Mouse (Mus musculus): Measurements from ENCODE around the gene Magi2. TPM values are rescaled to one million over a fixed set of nuclear protein-coding genes. Genes with fewer than 3 reads are reported as not detected.

The Magi2 gene
- polyA plus RNA-seq, 1 experiment from 2014 or later: 1.7 TPM

DNA sequence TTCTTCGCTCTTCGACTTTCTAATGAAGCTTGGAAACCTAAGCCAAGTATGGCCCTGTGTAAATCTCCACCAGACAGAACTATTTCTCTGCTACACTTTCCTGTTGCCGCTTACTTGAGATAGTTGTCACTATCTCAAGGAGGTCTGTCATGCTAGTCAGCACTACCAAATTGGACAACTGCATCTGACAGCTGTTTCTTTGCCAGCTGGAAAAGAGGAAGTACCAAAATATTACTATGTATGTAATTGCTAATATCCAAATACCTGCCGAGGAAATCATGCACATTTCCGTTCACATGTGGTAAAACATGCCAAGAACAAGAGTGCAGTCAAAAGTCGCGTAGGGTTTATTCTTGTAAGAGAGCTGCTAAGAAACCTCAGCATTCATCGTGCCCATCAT, 1126.1 kb downstream of the Magi2 start:
- 78% methylated on average over 8 of the region's 8 CpGs for WGBS
- ATAC-seq (replicated peaks; ENCODE audit: low FRiP score) (no peak), DNase-seq (ENCODE audit: low spot score) (no peak)
- H3K27me3 ChIP-seq (replicated peaks; ENCODE audit: control insufficient read depth, insufficient read depth, low read length): no peaks in the 10 kb centered on the region
- H3K36me3 ChIP-seq (ENCODE audit: control insufficient read depth, insufficient read depth, low read length): no peaks in the 10 kb centered on the region
- no peak overlapping the region for H3K4me2 ChIP-seq
- H3K27ac ChIP-seq (ENCODE audit: low read depth, low read length): no peak overlapping the region
- no peak overlapping the region for H3K4me3 ChIP-seq (ENCODE audit: low read depth, low read length)
- H3K9me3 ChIP-seq (ENCODE audit: control insufficient read depth, low read length): no peaks in the 10 kb centered on the region
- no peaks in the 10 kb centered on the region for H3K4me1 ChIP-seq (replicated peaks; ENCODE audit: control insufficient read depth, insufficient read depth, low read length)
- no peak overlapping the region for H3K9ac ChIP-seq (ENCODE audit: low read depth, low read length)

DNA sequence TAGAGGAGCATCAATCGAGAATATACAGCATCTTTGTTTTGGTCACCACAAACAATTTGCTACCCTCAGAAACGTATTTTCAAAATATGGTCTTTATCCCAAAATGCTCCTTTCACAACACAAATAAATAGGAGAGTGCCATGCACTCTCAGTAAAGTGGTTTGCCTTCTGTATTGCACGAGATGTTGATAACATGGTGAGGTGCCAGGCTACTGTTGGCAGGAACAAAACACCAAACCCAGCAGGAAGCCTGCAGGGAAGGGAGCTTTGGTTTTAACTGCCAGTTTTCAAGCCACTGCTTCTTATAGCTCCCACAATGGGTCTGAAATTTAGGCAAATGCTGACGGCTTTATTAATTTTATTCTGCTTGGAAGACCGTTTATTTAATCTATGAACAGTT, 1131.6 kb downstream of the Magi2 start:
- Histone ChIP-seq H3K27ac (ENCODE audit: low read depth, low read length) (no peak overlapping the region), H3K4me1 (replicated peaks; ENCODE audit: control insufficient read depth, insufficient read depth, low read length) (no peaks in the 10 kb centered on the region), H3K4me2 (no peak overlapping the region), H3K9me3 (ENCODE audit: control insufficient read depth, low read length) (no peaks in the 10 kb centered on the region), H3K27me3 (replicated peaks; ENCODE audit: control insufficient read depth, insufficient read depth, low read length) (no peaks in the 10 kb centered on the region), H3K4me3 (ENCODE audit: low read depth, low read length) (no peak overlapping the region), H3K36me3 (ENCODE audit: control insufficient read depth, insufficient read depth, low read length) (no peaks in the 10 kb centered on the region), H3K9ac (ENCODE audit: low read depth, low read length) (no peak overlapping the region)
- DNase-seq (ENCODE audit: low spot score): no peak
- 64% methylated on average over 5 of the region's 5 CpGs for WGBS
- no peak for ATAC-seq (replicated peaks; ENCODE audit: low FRiP score)

DNA sequence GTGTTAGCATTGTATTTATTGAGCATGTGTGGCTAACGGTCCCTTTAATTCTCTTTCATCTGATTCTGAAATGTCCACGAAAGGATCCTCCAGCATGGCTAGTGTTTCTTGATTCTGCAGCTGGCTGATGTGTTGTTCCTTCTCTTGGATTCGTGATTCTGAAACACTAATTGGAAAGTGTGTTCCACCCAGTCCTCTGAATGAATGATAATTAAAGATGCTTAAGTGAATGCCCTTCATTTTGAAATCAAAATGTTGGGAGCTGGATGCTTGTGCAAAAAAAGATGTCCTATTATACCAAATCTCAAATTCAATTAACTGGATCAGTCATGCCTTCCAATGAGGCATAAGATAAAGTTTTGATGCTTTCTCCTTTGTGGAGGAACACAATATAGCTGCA, 1132.2 kb downstream of the Magi2 start:
- ATAC-seq (replicated peaks; ENCODE audit: low FRiP score) (no peak), DNase-seq (ENCODE audit: low spot score) (no peak)
- Histone ChIP-seq H3K4me3 (ENCODE audit: low read depth, low read length) (no peak overlapping the region), H3K9ac (ENCODE audit: low read depth, low read length) (no peak overlapping the region), H3K27me3 (replicated peaks; ENCODE audit: control insufficient read depth, insufficient read depth, low read length) (no peaks in the 10 kb centered on the region), H3K9me3 (ENCODE audit: control insufficient read depth, low read length) (no peaks in the 10 kb centered on the region), H3K4me1 (replicated peaks; ENCODE audit: control insufficient read depth, insufficient read depth, low read length) (no peaks in the 10 kb centered on the region), H3K27ac (ENCODE audit: low read depth, low read length) (no peak overlapping the region), H3K4me2 (no peak overlapping the region), H3K36me3 (ENCODE audit: control insufficient read depth, insufficient read depth, low read length) (no peaks in the 10 kb centered on the region)
- WGBS: 72% methylated on average over 3 of the region's 3 CpGs

DNA sequence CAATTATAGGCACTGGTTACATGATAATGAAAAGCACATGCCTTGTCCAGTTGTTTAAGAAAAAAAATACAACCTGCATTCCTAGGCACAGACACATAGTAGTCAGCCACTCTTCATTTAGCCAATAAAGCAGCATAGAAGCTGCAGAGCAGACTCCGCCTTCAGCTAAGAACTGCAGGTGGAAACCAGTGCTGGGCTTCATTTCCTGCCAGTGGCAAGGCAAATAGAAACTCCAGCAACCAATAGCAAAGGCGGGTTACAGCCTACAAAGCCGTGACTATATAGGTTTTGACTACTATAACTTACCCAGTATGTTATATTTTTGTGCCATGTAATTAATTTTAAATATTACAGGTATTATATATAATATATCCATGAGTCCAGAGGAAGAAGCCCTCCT, 1135.3 kb downstream of the Magi2 start:
- DNase-seq (ENCODE audit: low spot score): no peak
- H3K27ac ChIP-seq (ENCODE audit: low read depth, low read length): no peak overlapping the region
- H3K27me3 ChIP-seq (replicated peaks; ENCODE audit: control insufficient read depth, insufficient read depth, low read length): no peaks in the 10 kb centered on the region
- H3K36me3 ChIP-seq (ENCODE audit: control insufficient read depth, insufficient read depth, low read length): no peaks in the 10 kb centered on the region
- no peak overlapping the region for H3K9ac ChIP-seq (ENCODE audit: low read depth, low read length)
- H3K4me3 ChIP-seq (ENCODE audit: low read depth, low read length): no peak overlapping the region
- no peaks in the 10 kb centered on the region for H3K9me3 ChIP-seq (ENCODE audit: control insufficient read depth, low read length)
- 74% methylated on average over 3 of the region's 3 CpGs for whole genome bisulfite sequencing
- no peaks in the 10 kb centered on the region for H3K4me1 ChIP-seq (replicated peaks; ENCODE audit: control insufficient read depth, insufficient read depth, low read length)
- H3K4me2 ChIP-seq: no peak overlapping the region
- no peak for ATAC-seq (replicated peaks; ENCODE audit: low FRiP score)

DNA sequence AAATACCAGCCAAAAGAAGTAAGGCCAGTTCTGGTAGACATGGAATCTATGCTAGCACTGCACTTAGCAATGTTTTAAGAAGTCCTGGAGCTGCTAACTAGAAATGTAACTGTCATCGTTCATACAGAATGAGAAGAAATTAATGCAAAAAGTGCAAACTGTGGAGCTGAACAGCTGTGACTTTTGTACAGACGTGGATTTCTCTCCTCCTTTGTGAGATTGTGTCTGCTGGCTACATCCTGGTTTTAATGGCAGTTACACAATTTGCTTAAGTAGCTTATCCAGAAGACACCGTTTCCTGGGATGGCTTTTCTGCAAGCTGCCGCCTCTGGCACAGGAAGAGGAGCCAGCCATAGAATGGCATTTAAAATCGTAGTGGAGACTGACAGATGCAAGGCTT, 1136.4 kb downstream of the Magi2 start:
- DNase-seq (ENCODE audit: low spot score) (no peak), ATAC-seq (replicated peaks; ENCODE audit: low FRiP score) (no peak)
- Histone ChIP-seq H3K4me1 (replicated peaks; ENCODE audit: control insufficient read depth, insufficient read depth, low read length) (no peaks in the 10 kb centered on the region), H3K9me3 (ENCODE audit: control insufficient read depth, low read length) (no peaks in the 10 kb centered on the region), H3K27me3 (replicated peaks; ENCODE audit: control insufficient read depth, insufficient read depth, low read length) (no peaks in the 10 kb centered on the region), H3K27ac (ENCODE audit: low read depth, low read length) (no peak overlapping the region), H3K9ac (ENCODE audit: low read depth, low read length) (no peak overlapping the region), H3K4me2 (no peak overlapping the region), H3K36me3 (ENCODE audit: control insufficient read depth, insufficient read depth, low read length) (no peaks in the 10 kb centered on the region), H3K4me3 (ENCODE audit: low read depth, low read length) (no peak overlapping the region)
- WGBS: 57% methylated on average over 5 of the region's 5 CpGs

DNA sequence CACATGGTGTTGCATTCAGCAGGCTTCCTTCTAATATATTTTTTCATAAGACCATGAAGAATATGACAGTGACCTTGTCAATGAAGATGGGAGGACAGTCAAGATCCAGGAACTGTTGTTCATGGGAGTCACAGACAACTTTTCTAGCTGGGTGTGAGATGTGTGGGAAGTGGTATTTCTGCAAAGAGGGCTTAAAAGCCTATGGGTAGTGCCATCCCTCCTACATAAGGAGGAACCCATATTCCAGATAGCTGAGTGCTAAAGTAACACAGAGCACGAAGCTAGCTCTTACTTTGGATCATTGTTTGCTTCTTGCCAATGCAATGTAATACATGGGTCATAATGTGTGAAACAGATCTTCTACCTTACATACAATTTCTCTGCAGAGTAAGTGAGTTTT, 1146.8 kb downstream of the Magi2 start:
- 71% methylated on average over 1 of the region's 1 CpGs for WGBS
- DNase-seq (ENCODE audit: low spot score): no peak
- Histone ChIP-seq H3K9me3 (ENCODE audit: control insufficient read depth, low read length) (no peaks in the 10 kb centered on the region), H3K4me1 (replicated peaks; ENCODE audit: control insufficient read depth, insufficient read depth, low read length) (no peaks in the 10 kb centered on the region), H3K36me3 (ENCODE audit: control insufficient read depth, insufficient read depth, low read length) (no peaks in the 10 kb centered on the region), H3K9ac (ENCODE audit: low read depth, low read length) (no peak overlapping the region), H3K4me2 (no peak overlapping the region), H3K27ac (ENCODE audit: low read depth, low read length) (no peak overlapping the region), H3K4me3 (ENCODE audit: low read depth, low read length) (no peak overlapping the region), H3K27me3 (replicated peaks; ENCODE audit: control insufficient read depth, insufficient read depth, low read length) (no peaks in the 10 kb centered on the region)
- ATAC-seq (replicated peaks; ENCODE audit: low FRiP score): no peak

- H3K4me3 ChIP-seq (ENCODE audit: low read depth, low read length): no peak overlapping the region
- H3K4me2 ChIP-seq: no peak overlapping the region
- DNase-seq (ENCODE audit: low spot score) (no peak), ATAC-seq (replicated peaks; ENCODE audit: low FRiP score) (no peak)
- no peaks in the 10 kb centered on the region for H3K27me3 ChIP-seq (replicated peaks; ENCODE audit: control insufficient read depth, insufficient read depth, low read length)
- no peaks in the 10 kb centered on the region for H3K9me3 ChIP-seq (ENCODE audit: control insufficient read depth, low read length)
- no peak overlapping the region for H3K27ac ChIP-seq (ENCODE audit: low read depth, low read length)
- no peak overlapping the region for H3K9ac ChIP-seq (ENCODE audit: low read depth, low read length)
- no peaks in the 10 kb centered on the region for H3K36me3 ChIP-seq (ENCODE audit: control insufficient read depth, insufficient read depth, low read length)
- no peaks in the 10 kb centered on the region for H3K4me1 ChIP-seq (replicated peaks; ENCODE audit: control insufficient read depth, insufficient read depth, low read length)
- 77% methylated on average over 11 of the region's 11 CpGs for WGBS
Measured at GRCm38 (mm10) chr5:20378071-20378800, 1151.4 kb downstream of the Magi2 start.

- no peaks in the 10 kb centered on the region for H3K36me3 ChIP-seq (ENCODE audit: control insufficient read depth, insufficient read depth, low read length)
- no peaks in the 10 kb centered on the region for H3K27me3 ChIP-seq (replicated peaks; ENCODE audit: control insufficient read depth, insufficient read depth, low read length)
- no peak overlapping the region for H3K4me3 ChIP-seq (ENCODE audit: low read depth, low read length)
- 77% methylated on average over 5 of the region's 5 CpGs for WGBS
- no peaks in the 10 kb centered on the region for H3K9me3 ChIP-seq (ENCODE audit: control insufficient read depth, low read length)
- no peak overlapping the region for H3K4me2 ChIP-seq
- H3K9ac ChIP-seq (ENCODE audit: low read depth, low read length): no peak overlapping the region
- DNase-seq (ENCODE audit: low spot score) (no peak), ATAC-seq (replicated peaks; ENCODE audit: low FRiP score) (no peak)
- no peak overlapping the region for H3K27ac ChIP-seq (ENCODE audit: low read depth, low read length)
- no peaks in the 10 kb centered on the region for H3K4me1 ChIP-seq (replicated peaks; ENCODE audit: control insufficient read depth, insufficient read depth, low read length)
Measured at GRCm38 (mm10) chr5:20404533-20404932, 1177.7 kb downstream of the Magi2 start.

- H3K9ac ChIP-seq (ENCODE audit: low read depth, low read length): no peak overlapping the region
- H3K4me2 ChIP-seq: no peak overlapping the region
- DNase-seq (ENCODE audit: low spot score): no peak
- no peaks in the 10 kb centered on the region for H3K9me3 ChIP-seq (ENCODE audit: control insufficient read depth, low read length)
- H3K36me3 ChIP-seq (ENCODE audit: control insufficient read depth, insufficient read depth, low read length): no peaks in the 10 kb centered on the region
- H3K27me3 ChIP-seq (replicated peaks; ENCODE audit: control insufficient read depth, insufficient read depth, low read length): no peaks in the 10 kb centered on the region
- no peak for ATAC-seq (replicated peaks; ENCODE audit: low FRiP score)
- 83% methylated on average over 4 of the region's 4 CpGs for WGBS
- H3K27ac ChIP-seq (ENCODE audit: low read depth, low read length): no peak overlapping the region
- no peak overlapping the region for H3K4me3 ChIP-seq (ENCODE audit: low read depth, low read length)
- H3K4me1 ChIP-seq (replicated peaks; ENCODE audit: control insufficient read depth, insufficient read depth, low read length): no peaks in the 10 kb centered on the region
Measured at GRCm38 (mm10) chr5:20406626-20407025, 1179.8 kb downstream of the Magi2 start.
